Mouse (Mus musculus) intestine, embryonic 15.5 days (tissue): ENCODE results near the gene Vamp1. TPM values are rescaled to one million over a fixed set of nuclear protein-coding genes. Genes with fewer than 3 reads are reported as not detected.

Experiments used
- ATAC-seq: fragments of 200-750 bp; cut with Nextera tagmentation; 2 replicates; pipeline ENCODE4 v1.8.0; 2017; ENCODE audit warnings: moderate TSS enrichment, moderate library complexity
- H3K27ac ChIP-seq: fragments of 300-500 bp; sonication (generic); 2 replicates; pipeline ENCODE4 v1.5.1; 2015; ENCODE audit warnings: mild to moderate bottlenecking, inconsistent platforms
- H3K27me3 ChIP-seq: fragments of 300-500 bp; sonication (generic); replicated peaks from 2 replicates; pipeline ENCODE4 v1.6.1; 2015; ENCODE audit warnings: inconsistent platforms
- H3K36me3 ChIP-seq: fragments of 300-500 bp; sonication (generic); 2 replicates; pipeline ENCODE4 v1.6.1; 2015; ENCODE audit warnings: inconsistent platforms
- H3K4me1 ChIP-seq: fragments of 300-500 bp; sonication (generic); replicated peaks from 2 replicates; pipeline ENCODE4 v1.6.1; 2015; ENCODE audit warnings: inconsistent platforms
- H3K4me2 ChIP-seq: fragments of 300-500 bp; sonication (generic); replicated peaks from 2 replicates; pipeline ENCODE4 v1.6.1; 2015; ENCODE audit warnings: mild to moderate bottlenecking, inconsistent platforms
- H3K4me3 ChIP-seq: fragments of 300-500 bp; sonication (generic); replicated peaks from 2 replicates; pipeline ENCODE4 v1.5.1; 2015; ENCODE audit warnings: inconsistent platforms
- H3K9ac ChIP-seq: fragments of 300-500 bp; sonication (generic); 2 replicates; pipeline ENCODE4 v1.6.1; 2015; ENCODE audit warnings: inconsistent platforms
- H3K9me3 ChIP-seq: fragments of 300-500 bp; sonication (generic); 2 replicates; pipeline ENCODE4 v1.6.1; 2016; ENCODE audit warnings: inconsistent platforms
- WGBS: fragments of 180-500 bp; shearing (Covaris S2); methylation state at CpG from one replicate; pipeline ENCODE4 v1.1.7; 2015; 5-methylcytosine and 5-hydroxymethylcytosine counted together
- polyA plus RNA-seq: library from polyadenylated mRNA; unstranded; fragments of >200 nt; fragmentation: Nextera tagmentation; extraction: Ambion mirVana; gene quantifications from 2 replicates; pipeline ENCODE4 v1.2.1, GENCODE M21; 2015

Vamp1 gene
- polyA plus RNA-seq, 1 experiment from 2014 or later, result 5.3 TPM

GRCm38 (mm10) chr6:125217899-125218298 is 2.5 kb downstream of the Vamp1 start:
- Histone ChIP-seq H3K9ac (no peak overlapping the region), H3K4me3 (no peak overlapping the region), H3K27ac (no peak overlapping the region), H3K9me3 (no peaks in the 10 kb centered on the region), H3K27me3 (0 out of 2 replicates have a peak, but pooled peaks cover 3% of the 10 kb centered on the region), H3K36me3 (no peaks in the 10 kb centered on the region), H3K4me1 (0 out of 2 replicates have a peak, but pooled peaks cover 3% of the 10 kb centered on the region), H3K4me2 (no peak overlapping the region)
- ATAC-seq, result no peak
- WGBS, result 86% methylated on average over 11 of the region's 11 CpGs

- H3K9ac ChIP-seq, result no peak overlapping the region
- no peak overlapping the region for H3K4me3 ChIP-seq
- 73% methylated on average over 4 of the region's 4 CpGs for WGBS
- H3K4me1 ChIP-seq, result 0 out of 2 replicates have a peak, but pooled peaks cover 3% of the 10 kb centered on the region
- H3K9me3 ChIP-seq, result no peaks in the 10 kb centered on the region
- no peak for ATAC-seq
- H3K27me3 ChIP-seq, result no peaks in the 10 kb centered on the region
- no peaks in the 10 kb centered on the region for H3K36me3 ChIP-seq
- no peak overlapping the region for H3K27ac ChIP-seq
- no peak overlapping the region for H3K4me2 ChIP-seq
These were observed 3.6 kb downstream of the Vamp1 start for GRCm38 (mm10) chr6:125218963-125219362.

- Histone ChIP-seq H3K27ac (no peak overlapping the region), H3K9ac (no peak overlapping the region), H3K36me3 (no peaks in the 10 kb centered on the region), H3K4me1 (0 out of 2 replicates have a peak, but pooled peaks cover 3% of the 10 kb centered on the region), H3K27me3 (no peaks in the 10 kb centered on the region), H3K4me2 (no peak overlapping the region), H3K4me3 (no peak overlapping the region), H3K9me3 (no peaks in the 10 kb centered on the region)
- WGBS, result 92% methylated on average over 20 of the region's 20 CpGs
- no peak for ATAC-seq
These were observed 5.9 kb downstream of the Vamp1 start for GRCm38 (mm10) chr6:125221115-125221745.

- Histone ChIP-seq H3K36me3 (no peaks in the 10 kb centered on the region), H3K4me3 (no peak overlapping the region), H3K4me2 (no peak overlapping the region), H3K9ac (no peak overlapping the region), H3K9me3 (no peaks in the 10 kb centered on the region), H3K27me3 (no peaks in the 10 kb centered on the region), H3K27ac (no peak overlapping the region), H3K4me1 (no peaks in the 10 kb centered on the region)
- no peak for ATAC-seq
- 62% methylated on average over 2 of the region's 2 CpGs for WGBS
These were observed 6.8 kb downstream of the Vamp1 start for GRCm38 (mm10) chr6:125222146-125222545.

DNA sequence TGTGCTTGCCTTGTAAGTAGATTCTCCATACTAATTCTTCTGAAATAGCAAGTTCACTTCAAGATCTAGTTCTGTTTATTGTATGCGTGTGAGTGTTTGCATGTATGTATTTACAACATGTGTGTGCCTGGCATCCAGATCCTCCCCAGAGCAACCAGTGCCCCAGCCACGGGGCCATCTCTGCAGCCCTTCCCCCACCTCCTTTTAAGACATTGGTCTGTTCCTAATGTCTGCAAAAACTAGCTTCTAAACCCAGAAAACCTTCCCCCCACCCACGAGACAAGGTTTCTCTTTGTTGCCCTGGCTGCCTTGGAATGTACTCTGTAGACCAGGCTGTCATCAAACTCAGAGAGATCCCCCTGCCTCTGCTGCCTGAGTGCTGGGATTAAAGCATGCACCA is 7.2 kb downstream of the Vamp1 start:
- no peak overlapping the region for H3K27ac ChIP-seq
- no peak for ATAC-seq
- no peaks in the 10 kb centered on the region for H3K27me3 ChIP-seq
- H3K4me2 ChIP-seq, result no peak overlapping the region
- H3K9me3 ChIP-seq, result no peaks in the 10 kb centered on the region
- H3K36me3 ChIP-seq, result no peaks in the 10 kb centered on the region
- H3K4me1 ChIP-seq, result no peaks in the 10 kb centered on the region
- H3K9ac ChIP-seq, result no peak overlapping the region
- no peak overlapping the region for H3K4me3 ChIP-seq
- 71% methylated on average over 3 of the region's 3 CpGs for WGBS

- Histone ChIP-seq H3K9ac (no peak overlapping the region), H3K27me3 (no peaks in the 10 kb centered on the region), H3K36me3 (no peaks in the 10 kb centered on the region), H3K4me3 (no peak overlapping the region), H3K9me3 (no peaks in the 10 kb centered on the region), H3K4me1 (0 out of 2 replicates have a peak, but pooled peaks cover 3% of the 10 kb centered on the region), H3K4me2 (no peak overlapping the region), H3K27ac (no peak overlapping the region)
- WGBS, result 82% methylated on average over 5 of the region's 5 CpGs
- no peak for ATAC-seq
These were observed 10.3 kb downstream of the Vamp1 start for GRCm38 (mm10) chr6:125225518-125226115.

- no peaks in the 10 kb centered on the region for H3K36me3 ChIP-seq
- no peak overlapping the region for H3K9ac ChIP-seq
- H3K27me3 ChIP-seq, result no peaks in the 10 kb centered on the region
- no peak overlapping the region for H3K27ac ChIP-seq
- 73% methylated on average over 9 of the region's 9 CpGs for WGBS
- peak overlapping the region; percentile 97; the same call in 1 of the 2 replicates for H3K4me2 ChIP-seq
- H3K9me3 ChIP-seq, result no peaks in the 10 kb centered on the region
- peaks cover 16% of the 10 kb centered on the region for H3K4me1 ChIP-seq
- no peak overlapping the region for H3K4me3 ChIP-seq
- no peak for ATAC-seq
These were observed 15.2 kb downstream of the Vamp1 start for GRCm38 (mm10) chr6:125230571-125230970.

GRCm38 (mm10) chr6:125231117-125232044 is 16.0 kb downstream of the Vamp1 start, which contains the start of gene Tapbpl:
Gene Tapbpl, minus strand, starts transcription at chr6:125231860.
- 5% methylated on average over 16 of the region's 16 CpGs for WGBS
- peak; percentile 81 for ATAC-seq
- H3K9me3 ChIP-seq, result no peaks in the 10 kb centered on the region
- H3K4me2 ChIP-seq, result peak within 1 kb of the TSS; percentile 97
- H3K4me1 ChIP-seq, result peaks cover 16% of the 10 kb centered on the region
- H3K36me3 ChIP-seq, result no peaks in the 10 kb centered on the region
- H3K27ac ChIP-seq, result peak within 1 kb of the TSS; percentile 89
- H3K9ac ChIP-seq, result peak within 1 kb of the TSS; percentile 83
- H3K27me3 ChIP-seq, result no peaks in the 10 kb centered on the region
- peak within 1 kb of the TSS; percentile 56 for H3K4me3 ChIP-seq

DNA sequence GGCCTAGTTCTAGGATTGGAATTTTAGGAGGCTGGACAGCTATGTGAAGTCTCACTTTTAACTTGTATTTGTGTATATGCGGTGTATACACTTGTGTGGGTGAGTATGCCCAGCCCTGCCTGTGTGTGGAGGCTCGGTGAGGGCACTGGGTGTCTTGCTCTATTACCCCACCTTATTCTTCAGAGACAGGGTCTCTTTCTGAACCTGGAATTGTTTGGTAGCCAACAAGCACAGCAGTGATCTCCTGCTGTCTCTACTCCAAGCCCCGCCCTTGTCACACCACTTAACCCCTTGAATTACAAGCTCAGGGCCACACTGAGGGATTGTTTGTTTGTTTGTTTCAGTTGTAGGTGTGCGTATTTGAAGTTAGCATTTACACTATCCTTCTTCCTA is 16.7 kb downstream of the Vamp1 start:
- H3K4me2 ChIP-seq, result peak overlapping the region; percentile 97
- H3K4me3 ChIP-seq, result peak overlapping the region; percentile 56
- peaks cover 16% of the 10 kb centered on the region for H3K4me1 ChIP-seq
- peak overlapping the region; percentile 83 for H3K9ac ChIP-seq
- H3K9me3 ChIP-seq, result no peaks in the 10 kb centered on the region
- no peaks in the 10 kb centered on the region for H3K27me3 ChIP-seq
- no peaks in the 10 kb centered on the region for H3K36me3 ChIP-seq
- ATAC-seq, result peak; percentile 32
- WGBS, result 44% methylated on average over 4 of the region's 4 CpGs
- H3K27ac ChIP-seq, result peak overlapping the region; percentile 89; the same call in 1 of the 2 replicates

GRCm38 (mm10) chr6:125232516-125232915 is 17.2 kb downstream of the Vamp1 start:
- ATAC-seq, result no peak
- H3K4me3 ChIP-seq, result no peak overlapping the region
- no peaks in the 10 kb centered on the region for H3K36me3 ChIP-seq
- no peaks in the 10 kb centered on the region for H3K27me3 ChIP-seq
- no peak overlapping the region for H3K27ac ChIP-seq
- H3K4me2 ChIP-seq, result peak overlapping the region; percentile 97; the same call in 1 of the 2 replicates
- no peak overlapping the region for H3K9ac ChIP-seq
- no peaks in the 10 kb centered on the region for H3K9me3 ChIP-seq
- peaks cover 16% of the 10 kb centered on the region for H3K4me1 ChIP-seq
- WGBS, result 73% methylated on average over 6 of the region's 6 CpGs

GRCm38 (mm10) chr6:125233816-125234519 is 18.6 kb downstream of the Vamp1 start:
- Histone ChIP-seq H3K36me3 (no peaks in the 10 kb centered on the region), H3K4me2 (no peak overlapping the region), H3K9me3 (no peaks in the 10 kb centered on the region), H3K9ac (no peak overlapping the region), H3K4me3 (no peak overlapping the region), H3K4me1 (peaks cover 16% of the 10 kb centered on the region), H3K27me3 (no peaks in the 10 kb centered on the region), H3K27ac (no peak overlapping the region)
- ATAC-seq, result no peak
- WGBS, result 47% methylated on average over 7 of the region's 7 CpGs

- Histone ChIP-seq H3K9ac (no peak overlapping the region), H3K9me3 (no peaks in the 10 kb centered on the region), H3K27ac (no peak overlapping the region), H3K4me1 (peaks cover 16% of the 10 kb centered on the region), H3K27me3 (no peaks in the 10 kb centered on the region), H3K4me2 (no peak overlapping the region), H3K36me3 (no peaks in the 10 kb centered on the region), H3K4me3 (no peak overlapping the region)
- ATAC-seq, result no peak
- WGBS, result 38% methylated on average over 5 of the region's 5 CpGs
These were observed 19.1 kb downstream of the Vamp1 start for GRCm38 (mm10) chr6:125234520-125234828.
